Mouse (Mus musculus) olfactory bulb, adult 2 months (tissue): ENCODE results near the gene BC004004. TPM values are rescaled to one million over a fixed set of nuclear protein-coding genes. Genes with fewer than 3 reads are reported as not detected.
A peak's percentile ranks its signal among the peaks of the same experiment; 100 is the strongest.

Experiments used
- H3K27ac ChIP-seq: fragments of 200-500 bp; 2 replicates; pipeline ENCODE4 v1.5.1; 2012; ENCODE audit warnings: low read depth, low read length; ENCODE audit not compliant: insufficient read depth
- H3K4me1 ChIP-seq: fragments of 200-500 bp; 2 replicates; pipeline ENCODE4 v1.6.1; 2012; ENCODE audit warnings: low read length; ENCODE audit not compliant: control insufficient read depth, insufficient read depth
- H3K4me3 ChIP-seq: fragments of 200-500 bp; 2 replicates; pipeline ENCODE4 v1.5.1; 2012; ENCODE audit warnings: mild to moderate bottlenecking, low read depth, low read length, moderate library complexity; ENCODE audit not compliant: insufficient read depth
- CTCF ChIP-seq: fragments of 200-500 bp; IDR thresholded peaks from 2 replicates; pipeline ENCODE4 v1.5.1; 2012; ENCODE audit warnings: low read depth, mild to moderate bottlenecking, low read length, moderate library complexity; ENCODE audit not compliant: insufficient read depth
- POLR2A ChIP-seq: fragments of 200-500 bp; IDR thresholded peaks from 2 replicates; pipeline ENCODE4 v1.6.1; 2012; ENCODE audit warnings: mild to moderate bottlenecking, low read depth, low read length, moderate library complexity; ENCODE audit not compliant: insufficient read depth
- WGBS: fragments of 180-500 bp; shearing (Covaris S2); methylation state at CpG from one replicate; pipeline ENCODE4 v1.1.7; 2018; 5-methylcytosine and 5-hydroxymethylcytosine counted together
- polyA plus RNA-seq: library from polyadenylated mRNA; stranded (reverse); fragments of >200 nt; gene quantifications from 2 replicates; pipeline ENCODE4 v1.2.4, GENCODE M21; 2012; ENCODE audit warnings: low replicate concordance; ENCODE audit not compliant: missing spikeins, insufficient read depth, insufficient read length

BC004004 gene
- polyA plus RNA-seq, 1 experiment, result not detected

GRCm38 (mm10) chr17:29332186-29332685 lies 63.6 kb downstream of the BC004004 start:
- 87% methylated on average over 4 of the region's 4 CpGs for WGBS
- Histone ChIP-seq H3K4me1 (peaks cover 33% of the 10 kb centered on the region), H3K27ac (no peak overlapping the region), H3K4me3 (no peak overlapping the region)
- no peak for TF ChIP-seq CTCF
- TF ChIP-seq POLR2A, result no peak

- Histone ChIP-seq H3K27ac (no peak overlapping the region), H3K4me3 (no peak overlapping the region), H3K4me1 (peaks cover 41% of the 10 kb centered on the region)
- TF ChIP-seq POLR2A, result no peak
- TF ChIP-seq CTCF, result no peak
- WGBS, result 80% methylated on average over 19 of the region's 19 CpGs
Observed at GRCm38 (mm10) chr17:29336266-29336990, 67.8 kb downstream of the BC004004 start.

GRCm38 (mm10) chr17:29337979-29338823 lies 69.6 kb downstream of the BC004004 start:
- 54% methylated on average over 9 of the region's 9 CpGs for WGBS
- no peak for TF ChIP-seq POLR2A
- no peak for TF ChIP-seq CTCF
- Histone ChIP-seq H3K4me3 (no peak overlapping the region), H3K27ac (0 out of 2 replicates have a peak overlapping the region, but pooled peaks have one; percentile 1), H3K4me1 (peaks cover 51% of the 10 kb centered on the region)

- TF ChIP-seq POLR2A, result no peak
- no peak for TF ChIP-seq CTCF
- WGBS, result 37% methylated on average over 11 of the region's 11 CpGs
- no peak overlapping the region for H3K27ac ChIP-seq
Observed at GRCm38 (mm10) chr17:29339170-29339768, 70.7 kb downstream of the BC004004 start.

GRCm38 (mm10) chr17:29340406-29341261 lies 72.0 kb downstream of the BC004004 start:
- Histone ChIP-seq H3K4me1 (peaks cover 56% of the 10 kb centered on the region), H3K27ac (no peak overlapping the region), H3K4me3 (no peak overlapping the region)
- TF ChIP-seq POLR2A (no peak), CTCF (no peak)
- 70% methylated on average over 18 of the region's 18 CpGs for WGBS

More at GRCm38 (mm10) chr17:29339170-29339768, 70.7 kb downstream of the BC004004 start:
- Histone ChIP-seq H3K4me3 (no peak overlapping the region), H3K4me1 (peaks cover 52% of the 10 kb centered on the region)

- no peak for TF ChIP-seq POLR2A
- TF ChIP-seq CTCF, result no peak
- 10% methylated on average over 9 of the region's 9 CpGs for WGBS
- Histone ChIP-seq H3K4me1 (peaks cover 55% of the 10 kb centered on the region), H3K27ac (peak overlapping the region; percentile 55), H3K4me3 (0 out of 2 replicates have a peak overlapping the region, but pooled peaks have one; percentile 11)
Observed at GRCm38 (mm10) chr17:29341591-29342003, 73.0 kb downstream of the BC004004 start.

GRCm38 (mm10) chr17:29342010-29342910 lies 73.7 kb downstream of the BC004004 start:
- H3K4me1 ChIP-seq, result peaks cover 49% of the 10 kb centered on the region
- no peak overlapping the region for H3K4me3 ChIP-seq
- H3K27ac ChIP-seq, result peak overlapping the region; percentile 55; the same call in 1 of the 2 replicates
- WGBS, result 58% methylated on average over 13 of the region's 13 CpGs
- no peak for TF ChIP-seq POLR2A
- TF ChIP-seq CTCF, result no peak
